Mouse (Mus musculus) liver, adult 2 months (tissue): ENCODE results near the gene Dnajb8.

Experiments used
- CTCF ChIP-seq: fragments of 200-500 bp; IDR thresholded peaks from 2 replicates; pipeline ENCODE4 v1.5.1; 2011; ENCODE audit warnings: low read depth, low read length, control low read depth
- POLR2A ChIP-seq: fragments of 200-500 bp; IDR thresholded peaks from 2 replicates; pipeline ENCODE4 v1.6.1; 2011; ENCODE audit warnings: low read length, control low read depth; ENCODE audit not compliant: insufficient read depth; ENCODE audit errors: extremely low read depth

DNA sequence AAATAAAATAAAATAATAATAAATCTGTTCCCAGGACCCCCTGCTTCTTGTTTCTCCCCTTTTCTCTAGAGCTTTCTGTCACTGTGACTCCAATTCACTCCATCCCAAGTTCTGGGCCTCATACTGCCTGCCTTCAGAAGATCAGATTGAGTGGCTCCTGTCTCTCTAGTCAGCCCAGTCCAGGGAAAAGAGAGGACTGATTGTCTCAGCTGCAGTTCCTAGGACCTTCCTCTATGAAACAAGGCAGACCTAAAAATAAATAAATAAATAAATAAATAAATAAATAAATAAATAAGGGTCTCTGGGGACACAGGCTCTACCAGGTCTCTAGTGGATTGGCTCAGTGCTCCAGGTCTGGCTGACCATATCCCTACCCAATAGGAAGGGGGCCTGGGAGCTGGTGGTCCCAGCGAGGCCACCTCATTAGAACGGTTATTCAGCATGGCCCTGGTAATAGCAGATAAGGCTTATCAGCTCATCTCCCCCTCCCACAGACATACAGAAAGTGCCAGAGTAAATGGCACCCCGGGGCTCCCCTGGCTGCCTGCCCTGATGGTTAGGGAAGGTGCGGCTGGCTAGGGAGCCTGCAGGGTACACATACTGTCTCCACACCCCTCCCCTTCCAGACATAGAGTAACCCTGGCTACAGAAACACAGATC lies 30.5 kb upstream of the Dnajb8 start:
- TF ChIP-seq CTCF (no peak), POLR2A (no peak)
